ENCODE assay signal across 19 mouse cellular contexts in the genomic region with DNA sequence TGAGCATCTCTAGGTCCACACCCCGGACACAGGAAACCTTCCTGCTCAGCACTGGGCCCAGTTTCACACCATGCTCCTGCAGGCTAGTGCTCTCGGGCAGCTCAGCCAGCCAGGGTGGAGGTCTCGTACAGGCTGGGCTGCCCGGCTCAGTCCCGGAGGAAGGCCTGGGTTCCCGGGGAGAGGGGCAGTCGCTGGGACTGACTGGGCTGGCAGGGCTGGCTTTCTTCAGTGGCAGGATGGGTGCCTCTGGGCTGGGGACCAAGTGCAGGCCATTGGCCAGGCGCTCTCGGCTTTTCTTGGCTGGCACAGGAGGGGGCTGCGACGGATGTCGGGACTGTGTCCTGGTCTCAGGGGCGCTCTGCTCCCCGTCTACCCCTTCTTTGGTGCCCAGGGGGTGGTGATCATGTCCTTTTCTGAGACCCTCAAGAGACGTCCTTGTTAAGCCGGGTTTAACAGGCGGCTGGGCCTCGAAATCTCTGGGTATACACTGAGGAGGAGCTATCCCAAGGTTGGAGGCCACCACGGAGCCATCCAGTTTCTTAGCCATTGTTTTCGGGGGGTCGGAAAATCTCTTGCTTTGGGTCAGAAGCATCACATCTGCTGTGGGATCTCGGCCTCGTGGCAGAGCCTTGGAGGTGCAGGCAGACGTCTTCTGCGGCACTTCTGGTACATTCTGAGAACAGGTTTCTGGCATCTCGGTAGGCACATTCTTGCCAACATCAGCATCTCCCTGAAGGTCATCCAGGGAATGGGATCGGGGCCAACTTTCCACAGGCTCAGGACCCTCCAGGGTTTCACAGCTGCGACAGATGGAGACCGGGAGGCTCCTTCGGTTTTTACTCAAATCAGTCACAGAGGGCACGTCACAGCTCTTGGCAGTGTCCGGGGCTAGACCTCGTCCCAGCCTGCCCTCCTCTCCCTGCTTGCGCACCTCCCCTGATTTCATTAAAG.
A peak's percentile ranks its signal among the peaks of the same experiment; 100 is the strongest.
DNase-seq lines count a peak whose midpoint lies in the region; ATAC-seq and TF ChIP-seq lines count a peak whose summit lies in the region.
"Had no signal": no experiment of that assay in that cellular context is flagged by ENCODE, and none has a peak within 500 bp of the region (broad histone marks: within the 10 kb centered on the region; RNA-seq: fewer than 3 reads in every experiment).

No protein-coding gene starts in this region.

- DNase-seq in cerebellum, postnatal 25 days = peak; percentile 30 to 47
- no peak for DNase-seq in cerebellum, adult 11-12 months
- DNase-seq in heart, embryonic 10.5 days (ENCODE audit: low spot score) = no peak
- DNase-seq in limb, embryonic 10.5 days (ENCODE audit: low spot score) = no peak
- no peak for DNase-seq in midbrain, postnatal 0 days (ENCODE audit: low spot score)
- DNase-seq in adrenal gland, postnatal 36 days = no peak
- DNase-seq: adrenal gland, adult 8-10 months; cerebellum, adult 8-10 months; embryo, embryonic 11 days; kidney, adult 11 months; kidney, postnatal 14 days; lung, postnatal 10 days; thymus, adult 18-20 months had no signal

- H3K4me1 ChIP-seq in heart, embryonic 15.5 days (replicated peaks) = no peaks in the 10 kb centered on the region
- H3K4me1 ChIP-seq in heart, embryonic 10.5 days = no peaks in the 10 kb centered on the region
- H3K4me1 ChIP-seq in limb, embryonic 13.5 days = no peaks in the 10 kb centered on the region
- H3K4me1 ChIP-seq in limb, embryonic 10.5 days = no peaks in the 10 kb centered on the region
- no peaks in the 10 kb centered on the region for H3K4me1 ChIP-seq in midbrain, postnatal 0 days (ENCODE audit: insufficient read depth, low read length)
- H3K4me1 ChIP-seq: forebrain, embryonic 13.5 days; limb, embryonic 12.5 days; neural tube, embryonic 15.5 days had no signal

- 0 out of 2 replicates have a peak, but pooled peaks have one; percentile 7 for ATAC-seq in heart, embryonic 15.5 days (replicated peaks; ENCODE audit: insufficient number of reproducible peaks, insufficient read depth, low FRiP score, low read depth)
- ATAC-seq in limb, embryonic 13.5 days (ENCODE audit: low FRiP score, low read depth) = peak; percentile 24; the same call in 1 of the 2 replicates
- peak; percentile 57; the same call in 1 of the 2 replicates for ATAC-seq in midbrain, postnatal 0 days (ENCODE audit: low FRiP score)
- ATAC-seq: forebrain, embryonic 13.5 days had no signal

- no peak overlapping the region for H3K9ac ChIP-seq in heart, embryonic 15.5 days
- no peak overlapping the region for H3K9ac ChIP-seq in limb, embryonic 13.5 days
- no peak overlapping the region for H3K9ac ChIP-seq in midbrain, postnatal 0 days (replicated peaks; ENCODE audit: low read length, poor library complexity, severe bottlenecking)
- H3K9ac ChIP-seq: forebrain, embryonic 13.5 days; limb, embryonic 12.5 days; neural tube, embryonic 15.5 days had no signal

- H3K36me3 ChIP-seq in heart, embryonic 15.5 days = peaks cover 70% of the 10 kb centered on the region
- peaks cover 64% of the 10 kb centered on the region for H3K36me3 ChIP-seq in heart, embryonic 10.5 days
- peaks cover 94% of the 10 kb centered on the region for H3K36me3 ChIP-seq in limb, embryonic 13.5 days
- H3K36me3 ChIP-seq in limb, embryonic 10.5 days = peaks cover 99% of the 10 kb centered on the region
- H3K36me3 ChIP-seq in midbrain, postnatal 0 days (ENCODE audit: insufficient read depth, low read length) = peaks cover 26% of the 10 kb centered on the region

- WGBS in heart, embryonic 15.5 days = 85% methylated on average over 34 of the region's 34 CpGs
- WGBS in heart, embryonic 10.5 days = 89% methylated on average over 34 of the region's 34 CpGs
- 93% methylated on average over 34 of the region's 34 CpGs for WGBS in limb, embryonic 13.5 days
- 95% methylated on average over 34 of the region's 34 CpGs for WGBS in limb, embryonic 10.5 days
- 89% methylated on average over 34 of the region's 34 CpGs for WGBS in midbrain, postnatal 0 days

- H3K4me3 ChIP-seq in heart, embryonic 15.5 days = no peak overlapping the region
- H3K4me3 ChIP-seq in heart, embryonic 10.5 days = no peak overlapping the region
- H3K4me3 ChIP-seq in limb, embryonic 13.5 days = no peak overlapping the region
- H3K4me3 ChIP-seq in limb, embryonic 10.5 days = no peak overlapping the region
- no peak overlapping the region for H3K4me3 ChIP-seq in midbrain, postnatal 0 days (ENCODE audit: low read depth, low read length)
- H3K4me3 ChIP-seq: forebrain, embryonic 13.5 days; limb, embryonic 12.5 days; myocyte; neural tube, embryonic 15.5 days had no signal

- no peak for TF ChIP-seq CTCF in midbrain, postnatal 0 days (IDR thresholded peaks at IDR 0.05)

- H3K9me3 ChIP-seq in heart, embryonic 15.5 days (replicated peaks) = no peaks in the 10 kb centered on the region
- no peaks in the 10 kb centered on the region for H3K9me3 ChIP-seq in heart, embryonic 10.5 days
- H3K9me3 ChIP-seq in limb, embryonic 13.5 days = no peaks in the 10 kb centered on the region
- no peaks in the 10 kb centered on the region for H3K9me3 ChIP-seq in limb, embryonic 10.5 days (replicated peaks)
- no peaks in the 10 kb centered on the region for H3K9me3 ChIP-seq in midbrain, postnatal 0 days (ENCODE audit: low read length)
- H3K9me3 ChIP-seq: forebrain, embryonic 13.5 days; limb, embryonic 12.5 days; neural tube, embryonic 15.5 days had no signal

- H3K4me2 ChIP-seq in heart, embryonic 15.5 days = no peak overlapping the region
- no peak overlapping the region for H3K4me2 ChIP-seq in limb, embryonic 13.5 days (replicated peaks)
- H3K4me2 ChIP-seq in midbrain, postnatal 0 days (ENCODE audit: low read depth, low read length, poor library complexity, severe bottlenecking) = no peak overlapping the region
- H3K4me2 ChIP-seq: forebrain, embryonic 13.5 days; limb, embryonic 12.5 days; neural tube, embryonic 15.5 days had no signal

- H3K27ac ChIP-seq in heart, embryonic 15.5 days = no peak overlapping the region
- H3K27ac ChIP-seq in heart, embryonic 10.5 days = no peak overlapping the region
- no peak overlapping the region for H3K27ac ChIP-seq in limb, embryonic 13.5 days
- H3K27ac ChIP-seq in limb, embryonic 10.5 days = no peak overlapping the region
- H3K27ac ChIP-seq in midbrain, postnatal 0 days (ENCODE audit: low read depth, low read length) = no peak overlapping the region
- H3K27ac ChIP-seq: forebrain, embryonic 13.5 days; limb, embryonic 12.5 days; neural tube, embryonic 15.5 days had no signal

- no peaks in the 10 kb centered on the region for H3K27me3 ChIP-seq in heart, embryonic 15.5 days
- no peaks in the 10 kb centered on the region for H3K27me3 ChIP-seq in heart, embryonic 10.5 days (ENCODE audit: insufficient read depth, poor library complexity, severe bottlenecking)
- no peaks in the 10 kb centered on the region for H3K27me3 ChIP-seq in limb, embryonic 13.5 days
- no peaks in the 10 kb centered on the region for H3K27me3 ChIP-seq in limb, embryonic 10.5 days (ENCODE audit: low read depth, poor library complexity, severe bottlenecking)
- H3K27me3 ChIP-seq in midbrain, postnatal 0 days (ENCODE audit: insufficient read depth, low read length) = no peaks in the 10 kb centered on the region
- H3K27me3 ChIP-seq: forebrain, embryonic 13.5 days; limb, embryonic 12.5 days; neural tube, embryonic 15.5 days had no signal

Comparison
In these comparisons a context has a peak if more than half of its experiments do, and no peak if none do; other contexts are left out.
1. DNase-seq: peak in cerebellum, postnatal 25 days (2 of 2); none in cerebellum, adult 11-12 months (single experiment), heart, embryonic 10.5 days (single experiment), limb, embryonic 10.5 days (single experiment), midbrain, postnatal 0 days (single experiment) and adrenal gland, postnatal 36 days (0 of 2).
2. ATAC-seq: peak in every context shown above with its lines; median percentile 57 in midbrain, postnatal 0 days; 24 in limb, embryonic 13.5 days; 7 in heart, embryonic 15.5 days.